Mouse (Mus musculus): ENCODE data around the gene Zfp612. TPM values are rescaled to one million over a fixed set of nuclear protein-coding genes. Genes with fewer than 3 reads are reported as not detected.
A peak's percentile ranks its signal among the peaks of the same experiment; 100 is the strongest.
"Not testable (repeated sequence)": the region's sequence is repeated elsewhere in the genome, so short reads cannot be mapped to it uniquely, and the experiment has no call there.

The Zfp612 gene
- 7.0 and 7.6 TPM in 2 replicates for polyA plus RNA-seq (2015; fragmentation: Nextera tagmentation; extraction: Ambion mirVana)

GRCm38 (mm10) chr8:110079282-110080221 lies at the start of gene Zfp612:
Gene Zfp612, plus strand, starts transcription at chr8:110079746.
- peak; percentile 90 for ATAC-seq (ENCODE audit: insufficient read depth, low FRiP score, low read depth)
- Histone ChIP-seq H3K4me1 (peaks cover 9% of the 10 kb centered on the region), H3K36me3 (no peaks in the 10 kb centered on the region), H3K9me3 (no peaks in the 10 kb centered on the region), H3K27ac (no peak within 1 kb of the TSS), H3K4me2 (peak within 1 kb of the TSS; percentile 85), H3K4me3 (replicated peaks) (peak within 1 kb of the TSS; percentile 63), H3K27me3 (replicated peaks) (no peaks in the 10 kb centered on the region), H3K9ac (peak within 1 kb of the TSS; percentile 38; the same call in 1 of the 2 replicates)
- WGBS, result 6% methylated on average over 54 of the region's 54 CpGs

- not testable (repeated sequence) for H3K4me1 ChIP-seq; H3K27ac ChIP-seq; H3K9me3 ChIP-seq; H3K9ac ChIP-seq; H3K4me3 ChIP-seq (replicated peaks); ATAC-seq (ENCODE audit: insufficient read depth, low FRiP score, low read depth); H3K27me3 ChIP-seq (replicated peaks); H3K36me3 ChIP-seq; H3K4me2 ChIP-seq
- WGBS, result 37% methylated on average over 8 of the region's 8 CpGs
Measured at GRCm38 (mm10) chr8:110033771-110034170, 45.8 kb upstream of the Zfp612 start.

GRCm38 (mm10) chr8:110034331-110034730 lies 45.2 kb upstream of the Zfp612 start:
- H3K27ac ChIP-seq, result no peak overlapping the region
- ATAC-seq (ENCODE audit: insufficient read depth, low FRiP score, low read depth), result no peak
- H3K27me3 ChIP-seq (replicated peaks), result no peaks in the 10 kb centered on the region
- no peaks in the 10 kb centered on the region for H3K36me3 ChIP-seq
- no peak overlapping the region for H3K9ac ChIP-seq
- no peaks in the 10 kb centered on the region for H3K9me3 ChIP-seq
- H3K4me1 ChIP-seq, result no peaks in the 10 kb centered on the region
- WGBS, result 62% methylated on average over 4 of the region's 4 CpGs
- H3K4me3 ChIP-seq (replicated peaks), result no peak overlapping the region
- H3K4me2 ChIP-seq, result no peak overlapping the region

- H3K27me3 ChIP-seq (replicated peaks), result no peaks in the 10 kb centered on the region
- H3K36me3 ChIP-seq, result no peaks in the 10 kb centered on the region
- H3K9me3 ChIP-seq, result no peaks in the 10 kb centered on the region
- no peak overlapping the region for H3K4me3 ChIP-seq (replicated peaks)
- H3K27ac ChIP-seq, result no peak overlapping the region
- no peak for ATAC-seq (ENCODE audit: insufficient read depth, low FRiP score, low read depth)
- no peaks in the 10 kb centered on the region for H3K4me1 ChIP-seq
- H3K4me2 ChIP-seq, result no peak overlapping the region
- H3K9ac ChIP-seq, result no peak overlapping the region
- 67% methylated on average over 2 of the region's 2 CpGs for WGBS
Measured at GRCm38 (mm10) chr8:110036156-110036555, 43.4 kb upstream of the Zfp612 start.

- Histone ChIP-seq H3K9me3 (no peaks in the 10 kb centered on the region), H3K4me1 (no peaks in the 10 kb centered on the region), H3K27ac (no peak overlapping the region), H3K9ac (no peak overlapping the region), H3K36me3 (no peaks in the 10 kb centered on the region), H3K27me3 (replicated peaks) (no peaks in the 10 kb centered on the region), H3K4me3 (replicated peaks) (no peak overlapping the region), H3K4me2 (no peak overlapping the region)
- ATAC-seq (ENCODE audit: insufficient read depth, low FRiP score, low read depth), result peak; percentile 44; the same call in 1 of the 2 replicates
- WGBS, result 37% methylated on average over 7 of the region's 7 CpGs
Measured at GRCm38 (mm10) chr8:110039216-110039615, 40.3 kb upstream of the Zfp612 start.

- H3K27me3 ChIP-seq (replicated peaks), result no peaks in the 10 kb centered on the region
Measured at GRCm38 (mm10) chr8:110039659-110040058, 39.9 kb upstream of the Zfp612 start, which contains the start of gene Chst4. Gene Chst4, minus strand, starts transcription at chr8:110039740.

GRCm38 (mm10) chr8:110040509-110040908 lies 39.0 kb upstream of the Zfp612 start:
- peak; percentile 62; the same call in 1 of the 2 replicates for ATAC-seq (ENCODE audit: insufficient read depth, low FRiP score, low read depth)
- H3K9me3 ChIP-seq, result no peaks in the 10 kb centered on the region
- no peak overlapping the region for H3K9ac ChIP-seq
- H3K27ac ChIP-seq, result no peak overlapping the region
- H3K4me1 ChIP-seq, result no peaks in the 10 kb centered on the region
- H3K36me3 ChIP-seq, result no peaks in the 10 kb centered on the region
- no peaks in the 10 kb centered on the region for H3K27me3 ChIP-seq (replicated peaks)
- H3K4me3 ChIP-seq (replicated peaks), result no peak overlapping the region
- H3K4me2 ChIP-seq, result no peak overlapping the region
- 75% methylated on average over 4 of the region's 4 CpGs for WGBS

More at GRCm38 (mm10) chr8:110039659-110040058, 39.9 kb upstream of the Zfp612 start, which contains the start of gene Chst4:
- Histone ChIP-seq H3K36me3 (no peaks in the 10 kb centered on the region), H3K4me2 (no peak within 1 kb of the TSS), H3K4me3 (replicated peaks) (no peak within 1 kb of the TSS), H3K9me3 (no peaks in the 10 kb centered on the region), H3K27ac (no peak within 1 kb of the TSS), H3K4me1 (no peaks in the 10 kb centered on the region), H3K9ac (no peak within 1 kb of the TSS)
- peak; percentile 44; the same call in 1 of the 2 replicates for ATAC-seq (ENCODE audit: insufficient read depth, low FRiP score, low read depth)
- WGBS, result 67% methylated on average over 5 of the region's 5 CpGs

GRCm38 (mm10) chr8:110051208-110051607 lies 28.3 kb upstream of the Zfp612 start:
- Histone ChIP-seq H3K27me3 (replicated peaks) (no peaks in the 10 kb centered on the region), H3K9me3 (no peaks in the 10 kb centered on the region), H3K9ac (no peak overlapping the region), H3K27ac (no peak overlapping the region), H3K4me3 (replicated peaks) (no peak overlapping the region), H3K4me1 (no peaks in the 10 kb centered on the region), H3K4me2 (no peak overlapping the region), H3K36me3 (no peaks in the 10 kb centered on the region)
- peak; percentile 60; the same call in 1 of the 2 replicates for ATAC-seq (ENCODE audit: insufficient read depth, low FRiP score, low read depth)
- 65% methylated on average over 6 of the region's 6 CpGs for WGBS

- H3K4me2 ChIP-seq, result no peak overlapping the region
- no peak overlapping the region for H3K4me3 ChIP-seq (replicated peaks)
- H3K27me3 ChIP-seq (replicated peaks), result no peaks in the 10 kb centered on the region
- H3K4me1 ChIP-seq, result no peaks in the 10 kb centered on the region
- no peaks in the 10 kb centered on the region for H3K9me3 ChIP-seq
- H3K27ac ChIP-seq, result no peak overlapping the region
- 64% methylated on average over 8 of the region's 8 CpGs for WGBS
- no peak for ATAC-seq (ENCODE audit: insufficient read depth, low FRiP score, low read depth)
- no peak overlapping the region for H3K9ac ChIP-seq
- H3K36me3 ChIP-seq, result no peaks in the 10 kb centered on the region
Measured at GRCm38 (mm10) chr8:110058207-110058606, 21.3 kb upstream of the Zfp612 start.

- Histone ChIP-seq H3K36me3 (no peaks in the 10 kb centered on the region), H3K4me2 (no peak overlapping the region), H3K4me3 (replicated peaks) (no peak overlapping the region), H3K9me3 (no peaks in the 10 kb centered on the region), H3K4me1 (no peaks in the 10 kb centered on the region), H3K27ac (no peak overlapping the region), H3K9ac (no peak overlapping the region), H3K27me3 (replicated peaks) (no peaks in the 10 kb centered on the region)
- no peak for ATAC-seq (ENCODE audit: insufficient read depth, low FRiP score, low read depth)
- WGBS, result 62% methylated on average over 9 of the region's 9 CpGs
Measured at GRCm38 (mm10) chr8:110064161-110064560, 15.4 kb upstream of the Zfp612 start.

GRCm38 (mm10) chr8:110064606-110065365 lies 14.8 kb upstream of the Zfp612 start:
- no peaks in the 10 kb centered on the region for H3K4me1 ChIP-seq
- H3K27ac ChIP-seq, result no peak overlapping the region
- H3K9me3 ChIP-seq, result no peaks in the 10 kb centered on the region
- H3K27me3 ChIP-seq (replicated peaks), result no peaks in the 10 kb centered on the region
- no peak overlapping the region for H3K4me3 ChIP-seq (replicated peaks)
- H3K4me2 ChIP-seq, result no peak overlapping the region
- WGBS, result 89% methylated on average over 18 of the region's 18 CpGs
- no peak overlapping the region for H3K9ac ChIP-seq
- no peaks in the 10 kb centered on the region for H3K36me3 ChIP-seq
- no peak for ATAC-seq (ENCODE audit: insufficient read depth, low FRiP score, low read depth)

- Histone ChIP-seq H3K4me1 (no peaks in the 10 kb centered on the region), H3K27ac (no peak overlapping the region), H3K27me3 (replicated peaks) (no peaks in the 10 kb centered on the region), H3K4me2 (no peak overlapping the region), H3K9me3 (no peaks in the 10 kb centered on the region), H3K4me3 (replicated peaks) (no peak overlapping the region), H3K36me3 (no peaks in the 10 kb centered on the region), H3K9ac (no peak overlapping the region)
- no peak for ATAC-seq (ENCODE audit: insufficient read depth, low FRiP score, low read depth)
- WGBS, result 84% methylated on average over 4 of the region's 4 CpGs
Measured at GRCm38 (mm10) chr8:110065676-110066075, 13.9 kb upstream of the Zfp612 start.
